Mouse (Mus musculus) hindbrain, embryonic 16.5 days (tissue): ENCODE data around the gene Kidins220. TPM values are rescaled to one million over a fixed set of nuclear protein-coding genes. Genes with fewer than 3 reads are reported as not detected.
A peak's percentile ranks its signal among the peaks of the same experiment; 100 is the strongest.

Source experiments
- ATAC-seq: fragments of 200-750 bp; cut with Nextera tagmentation; 2 replicates; pipeline ENCODE4 v1.8.0; 2017; ENCODE audit warnings: moderate TSS enrichment, moderate library complexity
- H3K27ac ChIP-seq: fragments of 300-500 bp; sonication (generic); 2 replicates; pipeline ENCODE4 v1.5.1; 2014; ENCODE audit warnings: low read depth, mild to moderate bottlenecking, control low read depth, low read length, moderate library complexity
- H3K27me3 ChIP-seq: fragments of 300-500 bp; sonication (generic); replicated peaks from 2 replicates; pipeline ENCODE4 v1.6.1; 2014; ENCODE audit warnings: low read length; ENCODE audit not compliant: control insufficient read depth, insufficient read depth
- H3K36me3 ChIP-seq: fragments of 300-500 bp; sonication (generic); 2 replicates; pipeline ENCODE4 v1.6.1; 2014; ENCODE audit warnings: mild to moderate bottlenecking, low read length, moderate library complexity, mixed read lengths; ENCODE audit not compliant: control insufficient read depth, insufficient read depth
- H3K4me1 ChIP-seq: fragments of 300-500 bp; sonication (generic); 2 replicates; pipeline ENCODE4 v1.6.1; 2014; ENCODE audit warnings: low read depth, low read length; ENCODE audit not compliant: control insufficient read depth, insufficient read depth
- H3K4me2 ChIP-seq: fragments of 300-500 bp; sonication (generic); 2 replicates; pipeline ENCODE4 v1.6.1; 2014; ENCODE audit warnings: mild to moderate bottlenecking, low read length, control low read depth, moderate library complexity
- H3K4me3 ChIP-seq: fragments of 300-500 bp; sonication (generic); 2 replicates; pipeline ENCODE4 v1.5.1; 2014; ENCODE audit warnings: mild to moderate bottlenecking, low read length, control low read depth, moderate library complexity
- H3K9ac ChIP-seq: fragments of 300-500 bp; sonication (generic); 2 replicates; pipeline ENCODE4 v1.6.1; 2014; ENCODE audit warnings: low read depth, mild to moderate bottlenecking, control low read depth, low read length, moderate library complexity
- H3K9me3 ChIP-seq: fragments of 300-500 bp; sonication (generic); 2 replicates; pipeline ENCODE4 v1.6.1; 2014; ENCODE audit warnings: mild to moderate bottlenecking, low read length, moderate library complexity; ENCODE audit not compliant: control insufficient read depth
- WGBS: fragments of 180-500 bp; shearing (Covaris S2); extraction: QIAGEN DNeasy Blood & Tissue Kit; methylation state at CpG from one replicate; pipeline ENCODE4 v1.1.7; 2014; 5-methylcytosine and 5-hydroxymethylcytosine counted together
- polyA plus RNA-seq: library from polyadenylated mRNA; unstranded; fragments of >200 nt; fragmentation: Nextera tagmentation; extraction: Ambion mirVana; gene quantifications from 2 replicates; pipeline ENCODE4 v1.2.1, GENCODE M21; 2015

Gene Kidins220
- 114 and 142 TPM in 2 replicates for polyA plus RNA-seq

DNA sequence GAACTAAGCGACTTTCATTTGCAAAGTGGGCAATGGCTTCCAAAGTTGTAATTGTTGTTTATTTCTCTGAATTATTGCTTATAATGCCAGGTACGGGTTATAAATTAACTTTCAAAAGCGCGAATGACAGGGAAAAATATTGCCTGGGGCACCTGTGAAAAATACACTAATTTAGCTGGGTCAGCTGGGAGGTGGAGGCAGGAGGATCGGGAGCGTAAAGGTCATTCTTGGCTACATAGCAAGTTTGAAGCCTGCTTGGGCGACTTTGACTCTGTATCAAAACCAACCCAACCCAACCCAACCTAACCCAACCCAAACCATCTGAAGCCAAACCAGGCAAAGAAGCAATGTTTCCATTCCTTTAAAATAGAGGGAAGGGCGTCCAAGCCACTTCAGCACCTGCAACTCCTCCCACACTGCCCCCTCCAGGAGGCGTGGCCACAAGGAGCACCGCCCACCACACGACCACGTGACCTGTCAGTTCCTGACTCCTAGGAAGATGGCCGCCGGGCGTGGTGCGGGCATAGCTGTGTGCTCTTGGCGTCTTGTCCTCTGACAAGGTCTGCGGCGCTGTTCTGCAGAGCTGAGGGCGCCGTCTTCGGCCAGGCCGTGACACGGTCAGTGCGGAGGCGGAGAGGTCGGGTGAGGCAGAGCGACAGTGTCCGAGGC is at the start of gene Kidins220:
Kidins220 (plus strand) TSS at position 480 of the 669 bp plus-strand sequence.
- Histone ChIP-seq H3K27me3 (no peaks in the 10 kb centered on the region), H3K4me3 (peak within 1 kb of the TSS; percentile 86), H3K27ac (peak within 1 kb of the TSS; percentile 96), H3K9ac (peak within 1 kb of the TSS; percentile 83), H3K9me3 (no peaks in the 10 kb centered on the region), H3K4me2 (peak within 1 kb of the TSS; percentile 51), H3K36me3 (no peaks in the 10 kb centered on the region), H3K4me1 (peaks cover 7% of the 10 kb centered on the region)
- WGBS: 16% methylated on average over 29 of the region's 29 CpGs
- ATAC-seq: peak; percentile 91

DNA sequence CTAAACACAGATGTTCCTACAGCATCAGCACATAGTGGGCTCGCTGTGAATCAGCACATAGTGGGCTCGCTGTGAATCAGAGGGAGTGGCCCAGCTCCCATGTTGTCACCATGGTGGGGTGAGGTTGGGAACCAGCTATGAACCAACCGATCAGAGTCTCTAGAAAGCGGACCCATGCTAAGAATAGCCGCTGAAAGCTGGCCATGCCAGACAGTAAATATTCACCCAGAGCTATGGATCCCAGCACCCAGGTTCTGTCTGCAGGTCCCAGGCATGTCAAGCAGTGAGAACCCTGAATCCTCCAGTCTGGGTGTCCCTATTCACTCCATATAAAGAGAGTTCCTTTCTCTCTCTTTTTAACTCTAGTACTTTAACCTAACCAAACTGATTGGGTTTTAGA is 49.4 kb upstream of the Kidins220 start:
- Histone ChIP-seq H3K4me1 (peaks cover 13% of the 10 kb centered on the region), H3K36me3 (no peaks in the 10 kb centered on the region), H3K9ac (no peak overlapping the region), H3K9me3 (no peaks in the 10 kb centered on the region), H3K27ac (no peak overlapping the region), H3K4me3 (no peak overlapping the region), H3K27me3 (no peaks in the 10 kb centered on the region), H3K4me2 (no peak overlapping the region)
- 89% methylated on average over 5 of the region's 5 CpGs for WGBS
- ATAC-seq: no peak

- H3K27me3 ChIP-seq: no peaks in the 10 kb centered on the region
- H3K9ac ChIP-seq: no peak overlapping the region
- peaks cover 13% of the 10 kb centered on the region for H3K4me1 ChIP-seq
- H3K9me3 ChIP-seq: no peaks in the 10 kb centered on the region
- ATAC-seq: no peak
- no peak overlapping the region for H3K27ac ChIP-seq
- H3K4me2 ChIP-seq: no peak overlapping the region
- 47% methylated on average over 4 of the region's 4 CpGs for WGBS
- H3K4me3 ChIP-seq: no peak overlapping the region
- no peaks in the 10 kb centered on the region for H3K36me3 ChIP-seq
These were observed 49.0 kb upstream of the Kidins220 start for GRCm38 (mm10) chr12:24925684-24926083.

GRCm38 (mm10) chr12:24928051-24928748 is 46.5 kb upstream of the Kidins220 start:
- Histone ChIP-seq H3K4me3 (no peak overlapping the region), H3K27me3 (no peaks in the 10 kb centered on the region), H3K9ac (peak overlapping the region; percentile 31; the same call in 1 of the 2 replicates), H3K36me3 (no peaks in the 10 kb centered on the region), H3K4me1 (peaks cover 13% of the 10 kb centered on the region), H3K4me2 (no peak overlapping the region), H3K9me3 (no peaks in the 10 kb centered on the region), H3K27ac (peak overlapping the region; percentile 70)
- peak; percentile 67 for ATAC-seq
- WGBS: 44% methylated on average over 18 of the region's 18 CpGs

DNA sequence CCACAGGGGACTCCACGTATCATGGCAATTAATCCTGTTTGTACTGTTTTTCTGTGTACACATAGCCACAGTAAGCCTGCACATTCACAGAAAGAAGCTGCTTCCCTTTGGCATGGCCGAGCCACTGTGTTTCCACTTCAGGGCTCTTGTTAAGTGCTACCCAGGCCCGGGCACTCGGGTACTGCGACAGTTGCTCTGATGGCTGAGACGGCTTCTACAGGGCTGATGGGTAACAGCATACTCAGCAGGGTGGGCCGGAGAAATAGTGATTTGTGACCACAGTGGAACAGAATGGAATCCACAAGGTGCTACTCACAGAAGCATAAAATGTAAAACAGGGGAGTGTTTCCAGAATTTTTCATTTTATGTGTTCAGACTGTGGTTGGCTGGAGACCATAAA is 45.7 kb upstream of the Kidins220 start:
- WGBS: 61% methylated on average over 7 of the region's 7 CpGs
- Histone ChIP-seq H3K4me3 (no peak overlapping the region), H3K27ac (0 out of 2 replicates have a peak overlapping the region, but pooled peaks have one; percentile 20), H3K9me3 (no peaks in the 10 kb centered on the region), H3K4me1 (peaks cover 13% of the 10 kb centered on the region), H3K4me2 (no peak overlapping the region), H3K27me3 (no peaks in the 10 kb centered on the region), H3K36me3 (no peaks in the 10 kb centered on the region), H3K9ac (no peak overlapping the region)
- peak; percentile 37; the same call in 1 of the 2 replicates for ATAC-seq

DNA sequence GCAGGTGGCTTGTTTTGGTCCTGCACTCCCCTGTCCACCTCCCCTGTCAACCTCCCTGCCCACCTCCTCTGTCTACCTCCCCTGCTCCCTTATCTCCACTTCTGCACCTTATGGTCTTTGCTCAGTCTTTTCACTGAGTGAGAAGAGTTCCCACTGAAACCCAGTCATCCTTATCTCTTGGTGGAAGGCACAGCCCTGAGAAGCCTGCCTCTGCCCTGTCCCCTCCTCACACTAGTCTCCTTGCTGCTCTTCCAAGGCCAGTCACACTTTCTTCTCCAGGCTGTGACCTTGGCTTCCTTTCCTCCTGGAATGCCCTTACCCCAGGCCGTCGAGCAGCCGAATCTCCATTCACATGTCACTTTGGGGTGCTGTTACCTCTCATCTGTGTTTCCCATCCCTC is 44.0 kb upstream of the Kidins220 start:
- no peak overlapping the region for H3K4me3 ChIP-seq
- H3K4me2 ChIP-seq: no peak overlapping the region
- H3K4me1 ChIP-seq: peaks cover 13% of the 10 kb centered on the region
- no peak for ATAC-seq
- no peaks in the 10 kb centered on the region for H3K9me3 ChIP-seq
- 94% methylated on average over 3 of the region's 3 CpGs for WGBS
- H3K27ac ChIP-seq: no peak overlapping the region
- no peak overlapping the region for H3K9ac ChIP-seq
- no peaks in the 10 kb centered on the region for H3K36me3 ChIP-seq
- H3K27me3 ChIP-seq: no peaks in the 10 kb centered on the region

DNA sequence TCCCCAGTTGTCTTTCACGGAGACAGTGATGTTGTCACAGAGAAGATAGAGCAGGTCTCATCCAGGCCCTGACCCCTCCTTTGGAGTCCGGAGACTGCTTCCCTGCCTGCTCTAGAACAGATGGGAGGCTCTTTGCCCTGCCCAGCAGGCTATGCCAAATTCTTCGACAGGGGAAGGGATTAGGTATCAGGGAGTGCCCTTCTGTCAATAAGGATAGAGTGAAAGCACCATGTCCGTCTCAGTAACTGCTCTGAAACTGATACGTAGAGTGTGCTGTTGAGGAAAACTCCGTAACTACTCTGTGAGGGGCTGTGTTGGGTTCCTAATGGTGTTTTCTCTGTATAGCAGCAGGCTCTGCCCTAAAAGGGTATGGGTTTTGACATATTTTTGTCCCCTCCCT is 42.6 kb upstream of the Kidins220 start:
- Histone ChIP-seq H3K4me2 (no peak overlapping the region), H3K36me3 (no peaks in the 10 kb centered on the region), H3K4me3 (no peak overlapping the region), H3K27ac (peak overlapping the region; percentile 24; the same call in 1 of the 2 replicates), H3K4me1 (peaks cover 13% of the 10 kb centered on the region), H3K27me3 (no peaks in the 10 kb centered on the region), H3K9ac (no peak overlapping the region), H3K9me3 (no peaks in the 10 kb centered on the region)
- ATAC-seq: no peak
- WGBS: 74% methylated on average over 6 of the region's 6 CpGs

DNA sequence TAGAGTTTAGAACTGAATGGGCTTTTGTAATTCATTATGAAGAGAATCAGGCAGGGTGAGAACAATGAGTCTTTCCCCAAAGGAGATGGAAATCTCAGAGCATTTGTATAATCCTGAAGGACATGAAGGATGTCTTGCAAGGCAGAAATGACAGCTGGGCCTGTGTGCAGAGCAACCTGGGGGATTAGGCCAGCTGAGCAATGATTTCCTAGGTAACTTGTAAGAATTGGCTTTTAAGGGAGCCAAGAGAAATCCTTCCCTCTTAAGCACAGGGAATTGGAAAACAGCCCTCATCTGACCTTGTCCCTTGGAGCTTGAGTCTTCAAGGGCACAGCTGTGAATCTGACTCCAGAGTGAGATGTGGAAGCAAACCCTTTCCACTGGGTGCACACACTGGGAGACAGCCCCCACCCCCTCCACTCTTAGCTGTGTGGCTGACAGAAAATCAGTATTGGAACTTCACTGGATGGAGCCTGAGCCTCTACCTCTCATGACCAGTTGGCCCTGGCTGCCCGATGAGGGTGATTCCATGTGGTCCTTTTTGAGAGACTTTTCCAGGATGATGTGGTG is 41.4 kb upstream of the Kidins220 start:
- Histone ChIP-seq H3K4me1 (peaks cover 9% of the 10 kb centered on the region), H3K27me3 (no peaks in the 10 kb centered on the region), H3K4me2 (no peak overlapping the region), H3K9ac (no peak overlapping the region), H3K27ac (peak overlapping the region; percentile 0; the same call in 1 of the 2 replicates), H3K9me3 (no peaks in the 10 kb centered on the region), H3K4me3 (no peak overlapping the region), H3K36me3 (no peaks in the 10 kb centered on the region)
- 67% methylated on average over 1 of the region's 1 CpGs for WGBS
- ATAC-seq: peak; percentile 43; the same call in 1 of the 2 replicates

DNA sequence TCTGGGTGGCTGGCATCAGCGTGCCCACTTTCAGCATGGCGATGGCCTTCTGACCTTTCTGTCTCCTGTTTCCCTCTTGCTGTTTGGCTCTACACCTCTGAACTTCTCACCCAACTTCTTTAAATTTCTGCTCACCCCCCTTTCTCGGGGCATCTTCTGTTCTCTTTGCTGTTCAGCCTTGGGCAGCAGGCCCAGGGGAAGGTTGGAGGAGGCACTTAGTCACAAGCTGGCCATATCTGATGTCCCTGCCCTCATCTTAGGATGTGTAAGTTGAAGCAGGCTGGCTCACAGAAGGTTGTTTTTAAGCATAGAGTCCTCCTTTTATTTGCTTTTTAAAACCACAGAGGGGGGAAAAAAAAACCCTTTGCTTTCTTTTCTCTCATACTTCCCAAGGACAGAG is 40.7 kb upstream of the Kidins220 start:
- Histone ChIP-seq H3K9ac (no peak overlapping the region), H3K4me2 (no peak overlapping the region), H3K9me3 (no peaks in the 10 kb centered on the region), H3K4me3 (no peak overlapping the region), H3K27me3 (no peaks in the 10 kb centered on the region), H3K36me3 (no peaks in the 10 kb centered on the region), H3K27ac (no peak overlapping the region), H3K4me1 (peaks cover 2% of the 10 kb centered on the region)
- WGBS: 92% methylated on average over 3 of the region's 3 CpGs
- no peak for ATAC-seq
